Mouse (Mus musculus) MEL (cell line): ENCODE results near the gene Tmem121. TPM values are rescaled to one million over a fixed set of nuclear protein-coding genes. Genes with fewer than 3 reads are reported as not detected.
"Not testable (repeated sequence)": the region's sequence is repeated elsewhere in the genome, so short reads cannot be mapped to it uniquely, and the experiment has no call there.

Experiments
- DNase-seq: peaks from one replicate; pipeline ENCODE4 v3.0.0; 2011; ENCODE audit warnings: low read depth, low spot score
- H3K27ac ChIP-seq: 2 replicates; pipeline ENCODE4 v1.5.1; 2012; ENCODE audit warnings: low read depth, mild to moderate bottlenecking, control low read depth, low read length, moderate library complexity; ENCODE audit not compliant: control insufficient read depth
- H3K27me3 ChIP-seq, 2 experiments: fragments of 150-350 bp in 1 of 2; sonication (generic) in 1 of 2; 2 replicates each; pipeline ENCODE4 v1.6.1; 2012; ENCODE audit warnings: low read length in 2 of 2, mild to moderate bottlenecking in 2 of 2, improper control_type of control experiment in 1 of 2, moderate library complexity in 1 of 2; ENCODE audit not compliant: insufficient read depth in 2 of 2, control insufficient read depth in 1 of 2
- H3K36me3 ChIP-seq, 2 experiments: 2 replicates each; pipeline ENCODE4 v1.6.1; 2012 to 2014; ENCODE audit warnings: low read length in 2 of 2, improper control_type of control experiment in 1 of 2, inconsistent platforms in 1 of 2, mild to moderate bottlenecking in 1 of 2; ENCODE audit not compliant: insufficient read depth in 2 of 2, control insufficient read depth in 1 of 2
- H3K4me1 ChIP-seq, 2 experiments: fragments of 150-350 bp in 1 of 2; sonication (generic) in 1 of 2; 2 replicates each; pipeline ENCODE4 v1.6.1; 2012; ENCODE audit warnings: low read length in 2 of 2, improper control_type of control experiment in 1 of 2, mild to moderate bottlenecking in 1 of 2; ENCODE audit not compliant: insufficient read depth in 2 of 2, control insufficient read depth in 1 of 2
- H3K4me3 ChIP-seq, 2 experiments: fragments of 150-350 bp in 1 of 2; sonication (generic) in 1 of 2; 2 replicates each; pipeline ENCODE4 v1.5.1; 2012; ENCODE audit warnings: low read depth in 2 of 2, low read length in 2 of 2, mild to moderate bottlenecking in 2 of 2, moderate library complexity in 2 of 2, control low read depth in 1 of 2, improper control_type of control experiment in 1 of 2; ENCODE audit not compliant: control insufficient read depth in 1 of 2, insufficient read depth in 1 of 2
- H3K79me2 ChIP-seq: 2 replicates; pipeline ENCODE4 v1.6.1; 2012; ENCODE audit warnings: mild to moderate bottlenecking, low read length, moderate library complexity; ENCODE audit not compliant: control insufficient read depth, poor library complexity, insufficient read depth
- H3K9ac ChIP-seq: 2 replicates; pipeline ENCODE4 v1.6.1; 2012; ENCODE audit warnings: low read depth, mild to moderate bottlenecking, control low read depth, low read length, moderate library complexity; ENCODE audit not compliant: control insufficient read depth, poor library complexity, severe bottlenecking
- H3K9me3 ChIP-seq: fragments of 150-350 bp; sonication (generic); replicated peaks from 2 replicates; pipeline ENCODE4 v1.6.1; 2012; ENCODE audit warnings: mild to moderate bottlenecking, low read length, improper control_type of control experiment, moderate library complexity; ENCODE audit not compliant: insufficient read depth
- polyA plus RNA-seq, 2 experiments: library from polyadenylated mRNA; stranded (reverse) in 1 of 2; unstranded in 1 of 2; fragments of >175 nt in 1 of 2; fragments of >200 nt in 1 of 2; gene quantifications; 2 replicates each; pipeline versions ENCODE4 v1.2.1 to v1.2.4; 2012; ENCODE audit warnings: low replicate concordance in 2 of 2, low read depth in 1 of 2; ENCODE audit not compliant: insufficient read length in 2 of 2, insufficient read depth in 1 of 2, missing spikeins in 1 of 2
- total RNA-seq: library from RNA; depleted of rRNA; stranded (reverse); fragments of 300-350 nt; gene quantifications from 2 replicates; pipeline ENCODE4 v1.2.3, GENCODE M21; 2012; rRNA removed

The Tmem121 gene
- total and polyA plus RNA-seq, 3 experiments = 17.0 to 35.2 TPM; not detected in 1

GRCm38 (mm10) chr12:113232264-113232750 lies 46.6 kb downstream of the Tmem121 start:
- not testable (repeated sequence) for H3K4me1 ChIP-seq, DNase-seq, H3K9ac ChIP-seq

More at GRCm38 (mm10) chr12:113232264-113232750, 46.6 kb downstream of the Tmem121 start:
- not testable (repeated sequence) for H3K27me3 ChIP-seq, H3K36me3 ChIP-seq, H3K4me3 ChIP-seq, H3K9me3 ChIP-seq, H3K79me2 ChIP-seq, H3K27ac ChIP-seq

Other genes with a start within 250 kb of the Tmem121 start
- 19.0 and 20.1 TPM in 2 replicates for gene Nudt14, start 243.8 kb upstream of the Tmem121 start, total RNA-seq
- gene Nudt14, start 243.8 kb upstream of the Tmem121 start, polyA plus RNA-seq = 10 to 100 TPM in 1 of 2 experiments, not detected in 1; 61.0 TPM
- gene Btbd6, start 209.4 kb upstream of the Tmem121 start, total RNA-seq = 0.88 and 1.8 TPM in 2 replicates
- gene Btbd6, start 209.4 kb upstream of the Tmem121 start, polyA plus RNA-seq = 1 to 10 TPM in 1 of 2 experiments, not detected in 1; 3.0 TPM
- gene Brf1, start 185.2 kb upstream of the Tmem121 start, total RNA-seq = 90.6 and 105 TPM in 2 replicates
- gene Brf1, start 185.2 kb upstream of the Tmem121 start, polyA plus RNA-seq = 100 to 1,000 TPM in 1 of 2 experiments, not detected in 1; 159 TPM
- gene Pacs2, start 171.4 kb upstream of the Tmem121 start, total RNA-seq = 27.7 and 29.8 TPM in 2 replicates
- gene Pacs2, start 171.4 kb upstream of the Tmem121 start, polyA plus RNA-seq = 10 to 100 TPM; 62.5 to 69.7 TPM
- 0.59 and 0.65 TPM in 2 replicates for gene Tex22, start 111.4 kb upstream of the Tmem121 start, total RNA-seq
- gene Tex22, start 111.4 kb upstream of the Tmem121 start, polyA plus RNA-seq = under 1 TPM in 1 of 2 experiments, not detected in 1; 0.43 TPM
- 99.5 and 102 TPM in 2 replicates for gene Mta1, start 87.7 kb upstream of the Tmem121 start, total RNA-seq
- 100 to 1,000 TPM in 1 of 2 experiments, 10 to 100 TPM in 1; 69.0 to 410 TPM for gene Mta1, start 87.7 kb upstream of the Tmem121 start, polyA plus RNA-seq
- gene Crip2, start 45.7 kb upstream of the Tmem121 start, total RNA-seq = 65.2 and 67.8 TPM in 2 replicates
- 100 to 1,000 TPM in 1 of 2 experiments, not detected in 1; 261 TPM for gene Crip2, start 45.7 kb upstream of the Tmem121 start, polyA plus RNA-seq
- 419 and 438 TPM in 2 replicates for gene Crip1, start 39.6 kb upstream of the Tmem121 start, total RNA-seq
- gene Crip1, start 39.6 kb upstream of the Tmem121 start, polyA plus RNA-seq = 100 to 1,000 TPM in 1 of 2 experiments, not detected in 1; 282 TPM
- 40.6 and 50.7 TPM in 2 replicates for gene Tedc1, start 29.5 kb upstream of the Tmem121 start, total RNA-seq
- 10 to 100 TPM in 1 of 2 experiments, not detected in 1; 74.7 TPM for gene Tedc1, start 29.5 kb upstream of the Tmem121 start, polyA plus RNA-seq